Mouse (Mus musculus): ENCODE results near the gene Sgip1.

- TF ChIP-seq CTCF (IDR thresholded peaks at IDR 0.05; ENCODE audit: insufficient read depth, low read depth, low read length) (no peak), POLR2A (IDR thresholded peaks at IDR 0.05; ENCODE audit: insufficient read depth, low read depth, low read length) (no peak)
Measured at GRCm38 (mm10) chr4:102783063-102783748, 42.1 kb downstream of the Sgip1 start.
